Mouse (Mus musculus) forebrain, embryonic 16.5 days (tissue): ENCODE data around the gene Adarb2. TPM values are rescaled to one million over a fixed set of nuclear protein-coding genes. Genes with fewer than 3 reads are reported as not detected.

Experiments
- ATAC-seq: fragments of 200-750 bp; cut with Nextera tagmentation; 2 replicates; pipeline ENCODE4 v1.8.0; 2017; ENCODE audit warnings: mild to moderate bottlenecking, moderate library complexity
- H3K27ac ChIP-seq: fragments of 300-500 bp; sonication (generic); 2 replicates; pipeline ENCODE4 v1.5.1; 2014; ENCODE audit warnings: low read length, control low read depth
- H3K27me3 ChIP-seq: fragments of 300-500 bp; sonication (generic); replicated peaks from 2 replicates; pipeline ENCODE4 v1.6.1; 2014; ENCODE audit warnings: low read length; ENCODE audit not compliant: control insufficient read depth, insufficient read depth
- H3K36me3 ChIP-seq: fragments of 300-500 bp; sonication (generic); 2 replicates; pipeline ENCODE4 v1.6.1; 2014; ENCODE audit not compliant: control insufficient read depth, insufficient read depth
- H3K4me1 ChIP-seq: fragments of 300-500 bp; sonication (generic); replicated peaks from 2 replicates; pipeline ENCODE4 v1.6.1; 2014; ENCODE audit warnings: low read length; ENCODE audit not compliant: control insufficient read depth, insufficient read depth
- H3K4me2 ChIP-seq: fragments of 300-500 bp; sonication (generic); 2 replicates; pipeline ENCODE4 v1.6.1; 2014; ENCODE audit warnings: mild to moderate bottlenecking, low read length, control low read depth
- H3K4me3 ChIP-seq: fragments of 300-500 bp; sonication (generic); replicated peaks from 2 replicates; pipeline ENCODE4 v1.5.1; 2014; ENCODE audit warnings: mild to moderate bottlenecking, low read length, control low read depth
- H3K9ac ChIP-seq: fragments of 300-500 bp; sonication (generic); replicated peaks from 2 replicates; pipeline ENCODE4 v1.6.1; 2014; ENCODE audit warnings: low read depth, low read length, control low read depth
- H3K9me3 ChIP-seq: fragments of 300-500 bp; sonication (generic); 2 replicates; pipeline ENCODE4 v1.6.1; 2016; ENCODE audit warnings: low read length; ENCODE audit not compliant: control insufficient read depth
- WGBS: fragments of 180-500 bp; shearing (Covaris S2); extraction: QIAGEN DNeasy Blood & Tissue Kit; methylation state at CpG from one replicate; pipeline ENCODE4 v1.1.7; 2014; 5-methylcytosine and 5-hydroxymethylcytosine counted together
- polyA plus RNA-seq: library from polyadenylated mRNA; unstranded; fragments of >200 nt; fragmentation: Nextera tagmentation; extraction: Ambion mirVana; gene quantifications from 2 replicates; pipeline ENCODE4 v1.2.1, GENCODE M21; 2015

The Adarb2 gene
- polyA plus RNA-seq, 1 experiment from 2014 or later: 30.0 TPM

- Histone ChIP-seq H3K9me3 (no peaks in the 10 kb centered on the region), H3K4me3 (no peak overlapping the region), H3K9ac (no peak overlapping the region), H3K4me1 (peaks cover 5% of the 10 kb centered on the region; the same call in 1 of the 2 replicates), H3K27ac (no peak overlapping the region), H3K27me3 (no peaks in the 10 kb centered on the region), H3K36me3 (no peaks in the 10 kb centered on the region), H3K4me2 (no peak overlapping the region)
- WGBS: 36% methylated on average over 9 of the region's 9 CpGs
- peak; percentile 47; the same call in 1 of the 2 replicates for ATAC-seq
Observed at GRCm38 (mm10) chr13:8680470-8681129, 477.9 kb downstream of the Adarb2 start.

- 0 out of 2 replicates have a peak, but pooled peaks cover 2% of the 10 kb centered on the region for H3K4me1 ChIP-seq
- WGBS: 24% methylated on average over 6 of the region's 6 CpGs
- H3K9me3 ChIP-seq: no peaks in the 10 kb centered on the region
- no peaks in the 10 kb centered on the region for H3K36me3 ChIP-seq
- H3K27me3 ChIP-seq: no peaks in the 10 kb centered on the region
- H3K27ac ChIP-seq: no peak overlapping the region
- ATAC-seq: no peak
- no peak overlapping the region for H3K9ac ChIP-seq
- H3K4me3 ChIP-seq: no peak overlapping the region
- no peak overlapping the region for H3K4me2 ChIP-seq
Observed at GRCm38 (mm10) chr13:8691448-8691847, 488.8 kb downstream of the Adarb2 start.

GRCm38 (mm10) chr13:8692787-8693186 is 490.1 kb downstream of the Adarb2 start:
- no peak overlapping the region for H3K4me3 ChIP-seq
- H3K27me3 ChIP-seq: no peaks in the 10 kb centered on the region
- 73% methylated on average over 9 of the region's 9 CpGs for WGBS
- no peaks in the 10 kb centered on the region for H3K36me3 ChIP-seq
- no peak overlapping the region for H3K9ac ChIP-seq
- 0 out of 2 replicates have a peak, but pooled peaks cover 2% of the 10 kb centered on the region for H3K4me1 ChIP-seq
- ATAC-seq: no peak
- H3K9me3 ChIP-seq: no peaks in the 10 kb centered on the region
- no peak overlapping the region for H3K4me2 ChIP-seq
- no peak overlapping the region for H3K27ac ChIP-seq

- no peaks in the 10 kb centered on the region for H3K9me3 ChIP-seq
- no peaks in the 10 kb centered on the region for H3K27me3 ChIP-seq
- no peak overlapping the region for H3K4me2 ChIP-seq
- no peak overlapping the region for H3K9ac ChIP-seq
- WGBS: 95% methylated on average over 5 of the region's 5 CpGs
- H3K27ac ChIP-seq: no peak overlapping the region
- H3K36me3 ChIP-seq: no peaks in the 10 kb centered on the region
- ATAC-seq: no peak
- no peaks in the 10 kb centered on the region for H3K4me1 ChIP-seq
- H3K4me3 ChIP-seq: no peak overlapping the region
Observed at GRCm38 (mm10) chr13:8698451-8698850, 495.8 kb downstream of the Adarb2 start.

- H3K9ac ChIP-seq: no peak overlapping the region
- WGBS: 51% methylated on average over 3 of the region's 3 CpGs
Observed at GRCm38 (mm10) chr13:8699831-8700230, 497.2 kb downstream of the Adarb2 start.

GRCm38 (mm10) chr13:8700981-8701380 is 498.3 kb downstream of the Adarb2 start:
- H3K9me3 ChIP-seq: no peaks in the 10 kb centered on the region
- no peak overlapping the region for H3K4me2 ChIP-seq
- H3K4me1 ChIP-seq: no peaks in the 10 kb centered on the region; the same call in 1 of the 2 replicates
- no peak overlapping the region for H3K4me3 ChIP-seq
- WGBS: 46% methylated on average over 4 of the region's 4 CpGs
- H3K27ac ChIP-seq: no peak overlapping the region
- H3K9ac ChIP-seq: no peak overlapping the region
- no peaks in the 10 kb centered on the region for H3K27me3 ChIP-seq
- no peaks in the 10 kb centered on the region for H3K36me3 ChIP-seq
- ATAC-seq: no peak

More at GRCm38 (mm10) chr13:8699831-8700230, 497.2 kb downstream of the Adarb2 start:
- H3K27ac ChIP-seq: no peak overlapping the region
- H3K4me2 ChIP-seq: no peak overlapping the region
- no peaks in the 10 kb centered on the region for H3K9me3 ChIP-seq
- no peak for ATAC-seq
- H3K27me3 ChIP-seq: no peaks in the 10 kb centered on the region
- H3K4me3 ChIP-seq: no peak overlapping the region
- no peaks in the 10 kb centered on the region for H3K36me3 ChIP-seq
- no peaks in the 10 kb centered on the region for H3K4me1 ChIP-seq

- no peak overlapping the region for H3K4me2 ChIP-seq
- ATAC-seq: 0 out of 2 replicates have a peak, but pooled peaks have one; percentile 38
- H3K4me1 ChIP-seq: no peaks in the 10 kb centered on the region; the same call in 1 of the 2 replicates
- H3K27me3 ChIP-seq: no peaks in the 10 kb centered on the region
- H3K36me3 ChIP-seq: no peaks in the 10 kb centered on the region
- no peak overlapping the region for H3K9ac ChIP-seq
- H3K9me3 ChIP-seq: no peaks in the 10 kb centered on the region
- H3K27ac ChIP-seq: no peak overlapping the region
- no peak overlapping the region for H3K4me3 ChIP-seq
- 48% methylated on average over 4 of the region's 4 CpGs for WGBS
Observed at GRCm38 (mm10) chr13:8705296-8705695, 502.6 kb downstream of the Adarb2 start.

GRCm38 (mm10) chr13:8713377-8713776 is 510.7 kb downstream of the Adarb2 start:
- Histone ChIP-seq H3K36me3 (no peaks in the 10 kb centered on the region), H3K27me3 (no peaks in the 10 kb centered on the region), H3K27ac (no peak overlapping the region), H3K4me3 (no peak overlapping the region), H3K4me1 (no peaks in the 10 kb centered on the region), H3K9ac (no peak overlapping the region), H3K9me3 (no peaks in the 10 kb centered on the region), H3K4me2 (no peak overlapping the region)
- no peak for ATAC-seq
- WGBS: 85% methylated on average over 6 of the region's 6 CpGs

GRCm38 (mm10) chr13:8729972-8730645 is 527.4 kb downstream of the Adarb2 start:
- H3K36me3 ChIP-seq: no peaks in the 10 kb centered on the region
- H3K4me3 ChIP-seq: no peak overlapping the region
- H3K27ac ChIP-seq: no peak overlapping the region
- no peak overlapping the region for H3K4me2 ChIP-seq
- no peaks in the 10 kb centered on the region for H3K27me3 ChIP-seq
- 24% methylated on average over 10 of the region's 10 CpGs for WGBS
- H3K9me3 ChIP-seq: no peaks in the 10 kb centered on the region
- no peak overlapping the region for H3K9ac ChIP-seq
- no peaks in the 10 kb centered on the region for H3K4me1 ChIP-seq
- ATAC-seq: peak; percentile 36; the same call in 1 of the 2 replicates
